Mouse (Mus musculus) kidney, embryonic 15.5 days (tissue): ENCODE measurements at regions not wholly inside any gene's neighbourhood (a gene's known extent, or its start where the extent isn't known, plus 50 kb on each side); places are given as distances from the start of the nearest gene placed in this dataset.

ENCODE experiments used
- ATAC-seq: fragments of 200-750 bp; cut with Nextera tagmentation; replicated peaks from 2 replicates; pipeline ENCODE4 v1.8.0; 2017; ENCODE audit warnings: moderate TSS enrichment; ENCODE audit not compliant: low FRiP score
- H3K27ac ChIP-seq: fragments of 300-500 bp; sonication (generic); 2 replicates; pipeline ENCODE4 v1.5.1; 2015; ENCODE audit warnings: mild to moderate bottlenecking, inconsistent platforms
- H3K27me3 ChIP-seq: fragments of 300-500 bp; sonication (generic); 2 replicates; pipeline ENCODE4 v1.6.1; 2015; ENCODE audit warnings: inconsistent platforms
- H3K36me3 ChIP-seq: fragments of 300-500 bp; sonication (generic); 2 replicates; pipeline ENCODE4 v1.6.1; 2015; ENCODE audit warnings: inconsistent platforms
- H3K4me1 ChIP-seq: fragments of 300-500 bp; sonication (generic); 2 replicates; pipeline ENCODE4 v1.6.1; 2015; ENCODE audit warnings: inconsistent platforms
- H3K4me2 ChIP-seq: fragments of 300-500 bp; sonication (generic); 2 replicates; pipeline ENCODE4 v1.6.1; 2015; ENCODE audit warnings: moderate library complexity, mild to moderate bottlenecking, inconsistent platforms
- H3K4me3 ChIP-seq: fragments of 300-500 bp; sonication (generic); replicated peaks from 2 replicates; pipeline ENCODE4 v1.5.1; 2015; ENCODE audit warnings: mild to moderate bottlenecking, inconsistent platforms
- H3K9ac ChIP-seq: fragments of 300-500 bp; sonication (generic); 2 replicates; pipeline ENCODE4 v1.6.1; 2015; ENCODE audit warnings: mild to moderate bottlenecking, inconsistent platforms
- H3K9me3 ChIP-seq: fragments of 300-500 bp; sonication (generic); replicated peaks from 2 replicates; pipeline ENCODE4 v1.6.1; 2016; ENCODE audit warnings: inconsistent platforms
- WGBS: fragments of 180-500 bp; shearing (Covaris S2); methylation state at CpG from one replicate; pipeline ENCODE4 v1.1.7; 2015; ENCODE audit warnings: mixed read lengths; 5-methylcytosine and 5-hydroxymethylcytosine counted together

- no peaks in the 10 kb centered on the region for H3K27me3 ChIP-seq
- H3K27ac ChIP-seq, result peak overlapping the region; percentile 71
- ATAC-seq, result peak; percentile 52; the same call in 1 of the 2 replicates
- H3K9ac ChIP-seq, result no peak overlapping the region
- no peaks in the 10 kb centered on the region for H3K36me3 ChIP-seq
- no peak overlapping the region for H3K4me3 ChIP-seq
- WGBS, result 40% methylated on average over 6 of the region's 6 CpGs
- no peaks in the 10 kb centered on the region for H3K9me3 ChIP-seq
- H3K4me1 ChIP-seq, result 0 out of 2 replicates have a peak, but pooled peaks cover 2% of the 10 kb centered on the region
- no peak overlapping the region for H3K4me2 ChIP-seq
Measured at GRCm38 (mm10) chr10:22915785-22916514, 96.0 kb upstream of the Tcf21 start.

- H3K4me2 ChIP-seq, result no peak overlapping the region
- H3K9ac ChIP-seq, result no peak overlapping the region
- no peak overlapping the region for H3K4me3 ChIP-seq
- 0 out of 2 replicates have a peak, but pooled peaks cover 3% of the 10 kb centered on the region for H3K4me1 ChIP-seq
- WGBS, result 68% methylated on average over 1 of the region's 1 CpGs
- no peak for ATAC-seq
- no peaks in the 10 kb centered on the region for H3K27me3 ChIP-seq
- H3K27ac ChIP-seq, result 0 out of 2 replicates have a peak overlapping the region, but pooled peaks have one; percentile 39
- H3K9me3 ChIP-seq, result no peaks in the 10 kb centered on the region
- H3K36me3 ChIP-seq, result no peaks in the 10 kb centered on the region
Measured at GRCm38 (mm10) chr10:22913112-22913511, 93.1 kb upstream of the Tcf21 start.

- Histone ChIP-seq H3K27ac (peak overlapping the region; percentile 32; the same call in 1 of the 2 replicates), H3K27me3 (no peaks in the 10 kb centered on the region), H3K9me3 (no peaks in the 10 kb centered on the region), H3K36me3 (no peaks in the 10 kb centered on the region), H3K9ac (no peak overlapping the region), H3K4me3 (no peak overlapping the region), H3K4me1 (0 out of 2 replicates have a peak, but pooled peaks cover 3% of the 10 kb centered on the region), H3K4me2 (no peak overlapping the region)
- ATAC-seq, result no peak; the same call in 1 of the 2 replicates
- WGBS, result 55% methylated on average over 6 of the region's 6 CpGs
Measured at GRCm38 (mm10) chr10:22908640-22909039, 88.7 kb upstream of the Tcf21 start.

GRCm38 (mm10) chr10:22905281-22905680 is 85.3 kb upstream of the Tcf21 start:
- Histone ChIP-seq H3K4me1 (0 out of 2 replicates have a peak, but pooled peaks cover 3% of the 10 kb centered on the region), H3K27ac (no peak overlapping the region), H3K4me3 (no peak overlapping the region), H3K9me3 (no peaks in the 10 kb centered on the region), H3K27me3 (no peaks in the 10 kb centered on the region), H3K9ac (no peak overlapping the region), H3K4me2 (no peak overlapping the region), H3K36me3 (no peaks in the 10 kb centered on the region)
- ATAC-seq, result no peak
- 79% methylated on average over 2 of the region's 2 CpGs for WGBS

- Histone ChIP-seq H3K27ac (peak overlapping the region; percentile 74), H3K4me2 (peak overlapping the region; percentile 27; the same call in 1 of the 2 replicates), H3K4me3 (no peak overlapping the region), H3K27me3 (no peaks in the 10 kb centered on the region), H3K9ac (no peak overlapping the region), H3K9me3 (no peaks in the 10 kb centered on the region), H3K36me3 (no peaks in the 10 kb centered on the region), H3K4me1 (0 out of 2 replicates have a peak, but pooled peaks cover 8% of the 10 kb centered on the region)
- no peak for ATAC-seq
- WGBS, result 48% methylated on average over 10 of the region's 10 CpGs
Measured at GRCm38 (mm10) chr10:22893442-22893985, 73.5 kb upstream of the Tcf21 start.

GRCm38 (mm10) chr10:22887451-22887850 is 67.5 kb upstream of the Tcf21 start:
- 82% methylated on average over 6 of the region's 6 CpGs for WGBS
- Histone ChIP-seq H3K4me2 (no peak overlapping the region), H3K36me3 (no peaks in the 10 kb centered on the region), H3K9ac (no peak overlapping the region), H3K27me3 (no peaks in the 10 kb centered on the region), H3K9me3 (no peaks in the 10 kb centered on the region), H3K27ac (no peak overlapping the region), H3K4me3 (no peak overlapping the region), H3K4me1 (no peaks in the 10 kb centered on the region)
- ATAC-seq, result no peak

GRCm38 (mm10) chr10:22879714-22880113 is 59.7 kb upstream of the Tcf21 start:
- no peak for ATAC-seq
- 45% methylated on average over 4 of the region's 4 CpGs for WGBS

GRCm38 (mm10) chr10:22877536-22878130 is 57.7 kb upstream of the Tcf21 start:
- 39% methylated on average over 5 of the region's 5 CpGs for WGBS
- peak overlapping the region; percentile 77 for H3K27ac ChIP-seq
- no peak overlapping the region for H3K4me3 ChIP-seq
- H3K36me3 ChIP-seq, result no peaks in the 10 kb centered on the region
- H3K4me1 ChIP-seq, result peaks cover 15% of the 10 kb centered on the region
- no peak overlapping the region for H3K9ac ChIP-seq
- ATAC-seq, result peak; percentile 62
- H3K9me3 ChIP-seq, result no peaks in the 10 kb centered on the region
- H3K27me3 ChIP-seq, result no peaks in the 10 kb centered on the region
- no peak overlapping the region for H3K4me2 ChIP-seq

More at GRCm38 (mm10) chr10:22879714-22880113, 59.7 kb upstream of the Tcf21 start:
- peaks cover 13% of the 10 kb centered on the region for H3K4me1 ChIP-seq
- H3K27ac ChIP-seq, result no peak overlapping the region
- no peaks in the 10 kb centered on the region for H3K9me3 ChIP-seq
- no peak overlapping the region for H3K9ac ChIP-seq
- H3K36me3 ChIP-seq, result no peaks in the 10 kb centered on the region
- no peak overlapping the region for H3K4me3 ChIP-seq
- no peaks in the 10 kb centered on the region for H3K27me3 ChIP-seq
- no peak overlapping the region for H3K4me2 ChIP-seq

GRCm38 (mm10) chr10:22877028-22877427 is 57.1 kb upstream of the Tcf21 start:
- Histone ChIP-seq H3K9ac (no peak overlapping the region), H3K36me3 (no peaks in the 10 kb centered on the region), H3K27me3 (no peaks in the 10 kb centered on the region), H3K4me2 (no peak overlapping the region), H3K9me3 (no peaks in the 10 kb centered on the region), H3K4me1 (peaks cover 16% of the 10 kb centered on the region), H3K27ac (0 out of 2 replicates have a peak overlapping the region, but pooled peaks have one; percentile 77), H3K4me3 (no peak overlapping the region)
- 60% methylated on average over 2 of the region's 2 CpGs for WGBS
- no peak for ATAC-seq

- no peak for ATAC-seq
- H3K36me3 ChIP-seq, result no peaks in the 10 kb centered on the region
- no peak overlapping the region for H3K4me3 ChIP-seq
- no peak overlapping the region for H3K27ac ChIP-seq
- H3K4me2 ChIP-seq, result no peak overlapping the region
- H3K9ac ChIP-seq, result no peak overlapping the region
- peaks cover 16% of the 10 kb centered on the region for H3K4me1 ChIP-seq
- no peaks in the 10 kb centered on the region for H3K27me3 ChIP-seq
- H3K9me3 ChIP-seq, result no peaks in the 10 kb centered on the region
- 88% methylated on average over 5 of the region's 5 CpGs for WGBS
Measured at GRCm38 (mm10) chr10:22875675-22876074, 55.7 kb upstream of the Tcf21 start.

GRCm38 (mm10) chr10:22875181-22875580 is 55.2 kb upstream of the Tcf21 start:
- no peak overlapping the region for H3K4me2 ChIP-seq

More at GRCm38 (mm10) chr10:22875181-22875580, 55.2 kb upstream of the Tcf21 start:
- peaks cover 16% of the 10 kb centered on the region for H3K4me1 ChIP-seq
- H3K9ac ChIP-seq, result no peak overlapping the region
- no peak overlapping the region for H3K4me3 ChIP-seq
- no peaks in the 10 kb centered on the region for H3K27me3 ChIP-seq
- no peaks in the 10 kb centered on the region for H3K9me3 ChIP-seq
- H3K36me3 ChIP-seq, result no peaks in the 10 kb centered on the region
- no peak for ATAC-seq
- H3K27ac ChIP-seq, result no peak overlapping the region
- WGBS, result 51% methylated on average over 4 of the region's 4 CpGs
